Mouse (Mus musculus) mature B cell (primary cell): Measurements from ENCODE around the gene Upk2.

ENCODE experiments used
- in situ Hi-C: fragments of 300-500 bp; cut with MboI; formaldehyde crosslinking; loops from 2 replicates; pipeline ENCODE4 v1.14.3; 2019

Gene Upk2

GRCm38 (mm10) chr9:44488855-44489381 lies 34.1 kb upstream of the Upk2 start:
- in situ Hi-C loops: no loop called here

- in situ Hi-C loops: no loop called here
Observed at GRCm38 (mm10) chr9:44488416-44488815, 33.6 kb upstream of the Upk2 start.

GRCm38 (mm10) chr9:44487441-44487840 lies 32.7 kb upstream of the Upk2 start:
- in situ Hi-C loops: no loop called here

GRCm38 (mm10) chr9:44486741-44487421 lies 32.1 kb upstream of the Upk2 start:
- in situ Hi-C loops: no loop called here

- in situ Hi-C loops: no loop called here
Observed at GRCm38 (mm10) chr9:44486335-44486734, 31.6 kb upstream of the Upk2 start.

- in situ Hi-C loops: no loop called here
Observed at GRCm38 (mm10) chr9:44485516-44486161, 30.9 kb upstream of the Upk2 start.

GRCm38 (mm10) chr9:44485105-44485515 lies 30.3 kb upstream of the Upk2 start:
- in situ Hi-C loops: no loop called here

- in situ Hi-C loops: no loop called here
Observed at GRCm38 (mm10) chr9:44484311-44485104, 29.7 kb upstream of the Upk2 start.

- in situ Hi-C loops: no loop called here
Observed at GRCm38 (mm10) chr9:44483510-44484044, 28.8 kb upstream of the Upk2 start.

GRCm38 (mm10) chr9:44483041-44483509 lies 28.3 kb upstream of the Upk2 start:
- in situ Hi-C loops: no loop called here

- in situ Hi-C loops: no loop called here
Observed at GRCm38 (mm10) chr9:44482552-44482951, 27.8 kb upstream of the Upk2 start, which contains the start of gene Bcl9l. TSS of gene Bcl9l (plus strand) at chr9:44482825.

GRCm38 (mm10) chr9:44482112-44482511 lies 27.3 kb upstream of the Upk2 start:
- in situ Hi-C loops: no loop called here

- in situ Hi-C loops: no loop called here
Observed at GRCm38 (mm10) chr9:44479628-44480428, 25.1 kb upstream of the Upk2 start.

GRCm38 (mm10) chr9:44478959-44479605 lies 24.3 kb upstream of the Upk2 start:
- in situ Hi-C loops: no loop called here

- in situ Hi-C loops: no loop called here
Observed at GRCm38 (mm10) chr9:44478229-44478921, 23.6 kb upstream of the Upk2 start.

- in situ Hi-C loops: no loop called here
Observed at GRCm38 (mm10) chr9:44477339-44478228, 22.8 kb upstream of the Upk2 start.

- in situ Hi-C loops: no loop called here
Observed at GRCm38 (mm10) chr9:44475936-44476335, 21.2 kb upstream of the Upk2 start.

- in situ Hi-C loops: no loop called here
Observed at GRCm38 (mm10) chr9:44474327-44474726, 19.6 kb upstream of the Upk2 start.

GRCm38 (mm10) chr9:44473184-44473583 lies 18.4 kb upstream of the Upk2 start:
- in situ Hi-C loops: no loop called here
